Mouse (Mus musculus) forebrain, embryonic 16.5 days (tissue): ENCODE measurements at regions not wholly inside any gene's neighbourhood (a gene's known extent, or its start where the extent isn't known, plus 50 kb on each side); places are given as distances from the start of the nearest gene placed in this dataset.

Source experiments
- ATAC-seq: fragments of 200-750 bp; cut with Nextera tagmentation; 2 replicates; pipeline ENCODE4 v1.8.0; 2017; ENCODE audit warnings: mild to moderate bottlenecking, moderate library complexity
- H3K27ac ChIP-seq: fragments of 300-500 bp; sonication (generic); 2 replicates; pipeline ENCODE4 v1.5.1; 2014; ENCODE audit warnings: low read length, control low read depth
- H3K27me3 ChIP-seq: fragments of 300-500 bp; sonication (generic); replicated peaks from 2 replicates; pipeline ENCODE4 v1.6.1; 2014; ENCODE audit warnings: low read length; ENCODE audit not compliant: control insufficient read depth, insufficient read depth
- H3K36me3 ChIP-seq: fragments of 300-500 bp; sonication (generic); 2 replicates; pipeline ENCODE4 v1.6.1; 2014; ENCODE audit not compliant: control insufficient read depth, insufficient read depth
- H3K4me1 ChIP-seq: fragments of 300-500 bp; sonication (generic); replicated peaks from 2 replicates; pipeline ENCODE4 v1.6.1; 2014; ENCODE audit warnings: low read length; ENCODE audit not compliant: control insufficient read depth, insufficient read depth
- H3K4me2 ChIP-seq: fragments of 300-500 bp; sonication (generic); 2 replicates; pipeline ENCODE4 v1.6.1; 2014; ENCODE audit warnings: mild to moderate bottlenecking, low read length, control low read depth
- H3K4me3 ChIP-seq: fragments of 300-500 bp; sonication (generic); replicated peaks from 2 replicates; pipeline ENCODE4 v1.5.1; 2014; ENCODE audit warnings: mild to moderate bottlenecking, low read length, control low read depth
- H3K9ac ChIP-seq: fragments of 300-500 bp; sonication (generic); replicated peaks from 2 replicates; pipeline ENCODE4 v1.6.1; 2014; ENCODE audit warnings: low read depth, low read length, control low read depth
- H3K9me3 ChIP-seq: fragments of 300-500 bp; sonication (generic); 2 replicates; pipeline ENCODE4 v1.6.1; 2016; ENCODE audit warnings: low read length; ENCODE audit not compliant: control insufficient read depth
- WGBS: fragments of 180-500 bp; shearing (Covaris S2); extraction: QIAGEN DNeasy Blood & Tissue Kit; methylation state at CpG from one replicate; pipeline ENCODE4 v1.1.7; 2014; 5-methylcytosine and 5-hydroxymethylcytosine counted together

DNA sequence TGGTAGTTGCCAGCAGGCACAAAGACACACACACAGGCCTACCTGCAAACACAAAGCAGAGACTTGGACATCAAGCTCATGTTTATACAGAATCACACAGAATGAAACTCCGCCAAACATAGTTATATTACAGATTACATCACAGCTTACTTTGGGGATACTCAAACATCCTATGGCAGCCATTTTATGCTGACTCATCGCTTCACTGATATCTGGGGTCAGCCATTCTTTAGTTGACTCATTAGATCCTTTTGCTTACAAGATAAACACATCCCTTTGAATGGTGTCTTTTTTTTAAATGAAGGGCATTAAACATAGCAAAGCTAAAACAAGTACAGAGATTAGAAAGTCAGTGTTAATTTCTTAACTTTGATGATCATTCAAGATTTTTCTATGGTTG is 127.4 kb upstream of the Mtpn start:
- Histone ChIP-seq H3K27me3 (no peaks in the 10 kb centered on the region), H3K9me3 (no peaks in the 10 kb centered on the region), H3K4me3 (no peak overlapping the region), H3K4me2 (no peak overlapping the region), H3K27ac (no peak overlapping the region), H3K9ac (no peak overlapping the region), H3K4me1 (no peaks in the 10 kb centered on the region), H3K36me3 (no peaks in the 10 kb centered on the region)
- ATAC-seq = no peak
- 92% methylated on average over 2 of the region's 2 CpGs for WGBS

DNA sequence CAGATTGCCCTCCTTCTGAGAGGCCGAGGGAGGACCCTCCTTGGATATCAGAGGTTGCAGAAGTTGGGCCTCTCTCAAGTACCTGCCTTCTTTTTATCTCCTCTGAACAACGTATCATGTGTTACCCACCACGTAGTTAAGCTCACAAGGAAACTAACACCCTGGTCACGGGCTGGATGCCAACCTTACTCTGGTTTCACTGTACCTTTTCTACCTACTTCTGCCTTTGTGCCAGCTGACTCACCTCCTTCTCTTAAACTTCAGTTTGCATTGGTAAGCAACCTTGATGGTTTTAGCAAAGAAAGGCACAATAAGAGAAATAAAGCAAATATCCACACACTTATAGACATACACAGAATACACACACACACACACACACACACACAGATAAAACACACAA is 111.7 kb upstream of the Mtpn start:
- H3K27ac ChIP-seq = no peak overlapping the region
- no peaks in the 10 kb centered on the region for H3K27me3 ChIP-seq
- no peak overlapping the region for H3K4me2 ChIP-seq
- no peak for ATAC-seq
- no peaks in the 10 kb centered on the region for H3K36me3 ChIP-seq
- 89% methylated on average over 4 of the region's 4 CpGs for WGBS
- H3K4me3 ChIP-seq = no peak overlapping the region
- H3K9ac ChIP-seq = no peak overlapping the region
- no peaks in the 10 kb centered on the region for H3K9me3 ChIP-seq
- H3K4me1 ChIP-seq = no peaks in the 10 kb centered on the region

DNA sequence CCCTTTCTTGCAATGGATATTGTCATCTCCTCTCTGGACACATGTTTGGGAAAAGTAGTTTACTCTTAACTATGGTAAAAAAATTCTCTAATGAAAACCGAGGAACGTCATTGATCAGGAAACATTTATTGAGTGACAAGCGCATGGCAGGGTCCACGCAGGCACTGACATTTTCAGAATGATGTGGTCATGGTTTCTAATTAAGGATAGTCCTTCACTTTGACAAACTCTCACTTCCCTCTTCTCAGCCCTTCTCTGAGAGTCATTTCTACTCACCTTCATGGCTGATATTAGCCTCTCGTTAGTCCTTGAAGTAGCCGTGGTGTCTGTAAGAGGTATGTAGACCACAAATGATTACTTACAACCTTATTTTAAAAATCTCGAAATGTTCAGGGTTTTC is 105.5 kb upstream of the Mtpn start:
- Histone ChIP-seq H3K36me3 (no peaks in the 10 kb centered on the region), H3K9ac (no peak overlapping the region), H3K4me1 (no peaks in the 10 kb centered on the region), H3K4me2 (no peak overlapping the region), H3K4me3 (no peak overlapping the region), H3K27ac (no peak overlapping the region), H3K9me3 (no peaks in the 10 kb centered on the region), H3K27me3 (no peaks in the 10 kb centered on the region)
- 88% methylated on average over 7 of the region's 7 CpGs for WGBS
- no peak for ATAC-seq

DNA sequence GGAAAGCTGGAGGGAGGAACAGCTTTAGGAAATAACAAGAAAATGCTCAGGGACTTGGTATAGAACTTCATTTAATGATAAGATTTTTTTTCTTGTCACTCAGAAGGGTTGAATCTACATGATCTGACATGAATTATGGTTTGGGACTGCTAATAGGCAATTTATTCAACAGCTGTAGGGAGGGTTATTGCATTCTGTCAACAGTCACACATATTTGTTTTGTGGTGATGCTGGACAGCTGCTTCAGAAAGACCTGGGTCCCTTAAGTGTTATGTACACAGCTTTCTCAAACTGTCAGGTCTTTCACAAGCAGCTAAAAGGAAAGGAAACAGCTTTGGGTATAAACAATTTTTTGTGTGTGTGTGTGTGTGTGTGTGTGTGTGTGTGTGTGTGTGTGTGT is 101.0 kb upstream of the Mtpn start:
- no peak overlapping the region for H3K4me3 ChIP-seq
- H3K9me3 ChIP-seq = no peaks in the 10 kb centered on the region
- H3K27me3 ChIP-seq = no peaks in the 10 kb centered on the region
- no peak for ATAC-seq
- no peak overlapping the region for H3K9ac ChIP-seq
- no peak overlapping the region for H3K27ac ChIP-seq
- no peaks in the 10 kb centered on the region for H3K36me3 ChIP-seq
- H3K4me1 ChIP-seq = no peaks in the 10 kb centered on the region
- H3K4me2 ChIP-seq = no peak overlapping the region

DNA sequence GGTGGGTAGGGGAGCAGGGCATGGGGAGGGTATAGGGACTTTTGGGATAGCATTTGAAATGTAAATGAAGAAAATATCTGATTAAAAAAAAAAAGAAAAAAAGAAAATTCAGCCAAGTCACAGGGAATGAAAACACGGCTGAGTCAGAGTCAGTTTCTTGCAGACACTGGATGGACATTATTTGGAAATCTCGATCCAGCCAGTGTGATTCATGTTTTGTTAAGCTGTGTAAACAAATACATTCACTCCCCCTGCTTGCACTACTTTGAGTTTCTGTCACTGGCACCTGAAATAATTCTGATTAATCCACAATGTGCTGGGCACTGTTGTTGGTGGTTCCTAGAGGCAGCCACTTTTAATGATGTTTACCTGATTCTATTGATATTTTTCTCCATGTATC is 68.6 kb upstream of the Mtpn start:
- 83% methylated on average over 2 of the region's 2 CpGs for WGBS
- no peak overlapping the region for H3K4me3 ChIP-seq
- no peaks in the 10 kb centered on the region for H3K36me3 ChIP-seq
- H3K4me2 ChIP-seq = no peak overlapping the region
- no peaks in the 10 kb centered on the region for H3K27me3 ChIP-seq
- H3K9me3 ChIP-seq = peaks cover 3% of the 10 kb centered on the region; the same call in 1 of the 2 replicates
- no peak overlapping the region for H3K27ac ChIP-seq
- no peaks in the 10 kb centered on the region for H3K4me1 ChIP-seq
- ATAC-seq = no peak
- no peak overlapping the region for H3K9ac ChIP-seq

DNA sequence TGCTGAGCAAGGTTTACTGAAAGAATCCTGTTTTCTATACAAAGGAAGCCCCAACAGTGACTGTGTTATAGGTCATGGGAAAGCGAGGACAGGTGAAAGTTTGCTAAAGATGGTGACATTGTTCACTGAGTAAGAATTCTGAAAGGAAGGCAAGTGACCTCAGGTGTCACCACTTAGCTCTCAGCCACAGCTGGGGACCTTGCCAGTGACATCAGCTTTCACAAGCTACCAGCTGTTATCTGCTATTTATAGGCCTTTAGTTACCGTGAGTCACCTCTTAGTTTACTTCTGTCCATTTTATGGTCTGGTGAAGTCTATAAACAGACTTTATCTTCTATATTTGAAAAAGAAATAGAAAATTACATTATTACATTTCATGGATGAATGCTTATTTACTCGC is 65.4 kb upstream of the Mtpn start:
- ATAC-seq = no peak
- H3K36me3 ChIP-seq = no peaks in the 10 kb centered on the region
- peaks cover 3% of the 10 kb centered on the region; the same call in 1 of the 2 replicates for H3K9me3 ChIP-seq
- WGBS = 77% methylated on average over 3 of the region's 3 CpGs
- H3K9ac ChIP-seq = no peak overlapping the region
- H3K4me3 ChIP-seq = no peak overlapping the region
- H3K4me1 ChIP-seq = no peaks in the 10 kb centered on the region
- no peak overlapping the region for H3K4me2 ChIP-seq
- no peak overlapping the region for H3K27ac ChIP-seq
- no peaks in the 10 kb centered on the region for H3K27me3 ChIP-seq

DNA sequence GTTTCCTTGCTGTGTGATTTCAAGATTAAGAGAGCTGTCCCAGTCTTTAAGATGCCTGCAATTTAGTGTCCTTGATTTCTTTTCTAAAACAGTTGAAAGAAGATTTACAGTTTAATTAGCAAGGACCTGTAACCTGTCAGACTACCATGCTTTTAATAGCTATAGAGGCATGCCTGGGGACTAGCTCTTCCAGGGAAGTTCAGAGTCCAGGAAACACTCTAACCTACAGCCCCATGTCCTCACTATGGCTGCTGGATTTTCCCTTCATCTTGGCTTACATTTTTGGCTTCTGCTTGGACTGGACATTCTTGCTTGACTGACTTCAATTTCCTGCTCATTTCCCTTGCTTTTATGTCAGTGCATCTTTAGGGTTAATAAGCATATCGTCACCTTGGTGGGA is 61.7 kb upstream of the Mtpn start:
- ATAC-seq = no peak
- H3K36me3 ChIP-seq = no peaks in the 10 kb centered on the region
- WGBS = 94% methylated on average over 1 of the region's 1 CpGs

DNA sequence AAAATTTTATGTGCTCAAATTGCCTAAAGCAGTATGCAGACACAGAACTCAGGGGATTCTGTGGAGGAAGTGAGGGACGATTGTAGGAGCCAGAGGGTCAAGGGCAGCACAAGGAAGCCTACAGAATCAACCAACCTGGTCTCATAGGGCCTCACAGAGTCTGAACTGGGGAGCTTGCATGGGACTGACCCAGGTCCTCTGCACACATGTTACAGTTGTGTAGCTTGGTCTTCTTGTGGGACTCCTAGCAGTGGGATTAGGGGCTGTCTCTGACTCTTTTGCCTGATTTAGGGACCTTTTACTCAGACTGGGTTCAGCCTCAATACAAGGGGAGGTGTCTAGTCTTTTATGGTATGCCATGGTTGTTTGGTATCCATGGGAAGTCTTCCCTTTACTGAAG is 60.2 kb upstream of the Mtpn start:
- 76% methylated on average over 1 of the region's 1 CpGs for WGBS
- Histone ChIP-seq H3K27ac (no peak overlapping the region), H3K4me3 (no peak overlapping the region), H3K4me2 (no peak overlapping the region), H3K9ac (no peak overlapping the region), H3K36me3 (no peaks in the 10 kb centered on the region), H3K9me3 (no peaks in the 10 kb centered on the region), H3K4me1 (peaks cover 4% of the 10 kb centered on the region), H3K27me3 (no peaks in the 10 kb centered on the region)
- no peak for ATAC-seq

More for the DNA sequence above, 61.7 kb upstream of the Mtpn start:
- Histone ChIP-seq H3K9me3 (no peaks in the 10 kb centered on the region), H3K27ac (no peak overlapping the region), H3K4me2 (no peak overlapping the region), H3K4me3 (no peak overlapping the region), H3K4me1 (peaks cover 4% of the 10 kb centered on the region), H3K27me3 (no peaks in the 10 kb centered on the region), H3K9ac (no peak overlapping the region)

DNA sequence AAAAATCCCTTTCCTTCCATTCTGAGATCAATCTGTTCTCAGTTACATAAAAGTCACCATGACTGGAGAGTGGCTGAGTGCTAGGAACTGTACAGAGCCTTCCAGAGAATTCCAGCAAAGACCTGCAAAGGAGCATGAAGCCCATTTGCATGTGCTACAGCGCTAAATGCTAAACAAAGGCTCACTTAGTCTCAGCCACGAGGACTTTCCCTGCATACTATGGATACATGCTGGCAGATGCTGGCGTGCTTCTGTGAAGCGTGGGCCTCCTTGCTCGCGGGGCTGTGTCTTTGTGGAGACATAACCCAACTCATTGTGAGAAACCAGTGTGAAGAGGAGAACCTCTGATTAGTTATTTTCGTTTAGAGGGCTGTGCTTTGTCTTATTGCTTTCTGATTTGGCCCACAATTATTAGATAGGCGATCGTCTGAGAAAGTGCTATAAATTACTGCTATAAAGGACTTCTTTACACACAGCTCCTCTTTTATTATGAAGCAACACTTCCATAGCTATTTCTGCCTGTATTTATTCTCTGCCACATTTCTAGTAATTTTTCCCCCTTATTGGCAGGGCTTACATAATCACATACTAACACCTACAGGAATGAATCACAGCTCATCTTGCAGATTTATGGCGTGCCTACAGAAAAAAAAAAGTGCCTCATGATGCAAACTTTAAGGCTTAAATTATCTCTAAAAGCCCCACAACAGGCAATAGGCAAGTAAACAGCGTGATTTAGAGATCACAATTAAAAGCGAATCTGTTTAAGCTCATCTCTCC is 58.9 kb upstream of the Mtpn start:
- ATAC-seq = peak; percentile 77

DNA sequence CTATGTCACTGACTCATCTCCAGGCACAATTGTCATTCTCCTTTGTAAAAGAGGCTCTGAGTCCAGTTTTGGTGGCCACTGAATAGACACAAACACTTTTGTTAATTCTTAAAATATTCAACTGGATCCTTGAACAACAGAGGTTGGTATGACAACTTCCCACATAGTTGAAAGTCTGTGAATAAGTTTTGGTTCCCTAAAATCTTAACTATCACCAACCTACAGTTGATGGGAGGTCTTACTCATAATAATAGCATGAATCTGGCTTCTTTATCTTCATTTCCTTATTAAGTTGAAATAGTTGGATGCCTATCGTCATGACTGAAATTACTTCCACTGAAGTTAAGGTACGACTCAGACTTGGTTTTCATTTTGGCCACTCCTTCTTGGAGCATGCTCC is 55.3 kb upstream of the Mtpn start:
- no peaks in the 10 kb centered on the region for H3K36me3 ChIP-seq
- peaks cover 4% of the 10 kb centered on the region for H3K4me1 ChIP-seq
- no peaks in the 10 kb centered on the region for H3K27me3 ChIP-seq
- H3K4me3 ChIP-seq = no peak overlapping the region
- H3K27ac ChIP-seq = no peak overlapping the region
- no peaks in the 10 kb centered on the region for H3K9me3 ChIP-seq
- WGBS = 93% methylated on average over 2 of the region's 2 CpGs
- H3K9ac ChIP-seq = no peak overlapping the region
- ATAC-seq = no peak
- H3K4me2 ChIP-seq = no peak overlapping the region

More for the DNA sequence above, 58.9 kb upstream of the Mtpn start:
- Histone ChIP-seq H3K27me3 (no peaks in the 10 kb centered on the region), H3K9me3 (no peaks in the 10 kb centered on the region), H3K4me3 (no peak overlapping the region), H3K4me1 (peaks cover 4% of the 10 kb centered on the region), H3K9ac (no peak overlapping the region), H3K27ac (peak overlapping the region; percentile 41), H3K36me3 (no peaks in the 10 kb centered on the region), H3K4me2 (no peak overlapping the region)
- WGBS = 39% methylated on average over 12 of the region's 12 CpGs
